Mouse (Mus musculus): ENCODE results near the gene Clba1.

The Clba1 gene

GRCm38 (mm10) chr12:112808587-112809364, at the start of gene Clba1:
Clba1 (plus strand) TSS chr12:112808937.
- DNase-seq (ENCODE audit: inconsistent ontology term): peak; percentile 94

GRCm38 (mm10) chr12:112759471-112759870, 49.3 kb upstream of the Clba1 start:
- no peak for DNase-seq (ENCODE audit: inconsistent ontology term)

DNA sequence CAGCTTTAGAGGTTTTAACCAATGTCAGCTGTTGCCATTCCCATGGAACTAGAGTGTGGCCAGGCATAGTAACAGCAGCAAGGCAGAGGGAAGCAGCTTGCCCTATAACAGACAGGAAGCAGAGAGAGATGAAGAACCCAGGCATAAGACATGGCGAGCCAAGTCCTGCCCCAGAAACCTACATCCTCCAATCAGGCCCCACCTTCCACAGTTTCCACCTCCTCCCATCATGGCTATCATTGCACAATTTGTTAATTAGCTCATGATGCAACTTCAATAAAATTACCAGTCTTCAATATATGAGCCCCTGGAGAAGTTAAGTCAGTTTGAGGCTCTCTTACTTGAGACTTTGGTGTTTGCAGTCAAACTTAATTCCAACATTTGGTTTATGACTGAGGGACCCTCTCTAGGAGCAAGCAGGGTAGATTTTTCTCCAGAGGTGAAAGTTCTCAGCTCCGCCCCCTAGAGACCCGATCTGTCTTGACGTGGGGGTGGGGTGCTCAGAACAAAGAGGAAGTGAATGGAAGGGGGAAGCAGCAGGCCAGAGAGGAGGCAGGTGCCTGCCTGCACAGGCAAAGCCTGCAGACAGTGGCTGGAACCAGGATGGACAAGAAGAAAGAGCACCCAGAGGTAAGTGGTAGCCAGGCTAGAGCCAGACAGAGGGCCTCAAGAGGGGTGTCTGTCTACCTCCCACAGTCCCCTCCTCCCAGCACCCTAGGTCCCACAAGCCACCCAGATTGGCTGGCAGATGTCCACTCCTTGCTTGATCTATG, 48.4 kb upstream of the Clba1 start, which contains the start of gene Pld4:
Pld4 (plus strand) TSS at position 502 of the 773 bp plus-strand sequence.
- no peak for DNase-seq (ENCODE audit: inconsistent ontology term)

- DNase-seq (ENCODE audit: inconsistent ontology term): no peak
Observed at GRCm38 (mm10) chr12:112761411-112761810, 47.3 kb upstream of the Clba1 start.

DNA sequence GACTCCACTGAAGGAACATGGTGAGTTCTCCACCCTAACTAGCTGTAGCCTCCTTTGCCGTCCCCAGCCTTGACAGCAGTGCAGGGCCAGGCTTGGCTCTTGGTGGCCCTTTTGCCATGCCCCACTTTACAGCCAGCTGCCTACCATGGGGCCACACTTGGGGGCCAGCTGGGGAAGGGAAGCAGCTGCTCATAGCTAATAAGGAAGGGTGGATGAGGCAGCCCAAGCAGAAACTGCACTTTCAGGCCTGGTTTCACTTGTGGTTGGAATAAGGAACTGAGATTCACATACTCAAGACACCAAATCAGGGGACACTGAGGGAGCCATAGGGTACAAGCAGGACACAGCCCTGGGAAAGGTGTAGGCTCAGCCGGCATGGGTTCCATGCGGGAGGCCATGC, 46.7 kb upstream of the Clba1 start:
- no peak for DNase-seq (ENCODE audit: inconsistent ontology term)

- DNase-seq (ENCODE audit: inconsistent ontology term): no peak
Observed at GRCm38 (mm10) chr12:112763176-112763575, 45.6 kb upstream of the Clba1 start.

DNA sequence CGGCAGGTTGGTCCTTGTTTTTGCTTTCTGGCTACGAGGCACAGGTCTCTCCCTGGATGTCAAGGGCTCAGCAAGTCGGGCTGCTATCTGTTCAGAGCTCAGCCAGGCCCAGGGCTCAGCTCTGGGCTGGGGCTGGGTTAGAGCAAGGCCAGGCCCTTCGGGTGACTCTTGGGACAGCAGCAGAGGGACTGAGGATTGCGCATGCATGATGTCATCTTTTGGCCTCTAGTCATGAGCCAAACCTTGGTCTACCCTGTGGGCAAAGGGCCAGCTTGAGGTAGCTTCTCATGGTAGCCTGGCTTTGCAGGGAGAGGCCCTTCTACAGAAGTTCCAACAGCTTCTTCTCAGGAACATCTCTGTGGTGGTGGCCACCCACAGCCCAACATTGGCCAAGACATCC, 44.6 kb upstream of the Clba1 start:
- no peak for DNase-seq (ENCODE audit: inconsistent ontology term)

GRCm38 (mm10) chr12:112764991-112765390, 43.7 kb upstream of the Clba1 start:
- DNase-seq (ENCODE audit: inconsistent ontology term): no peak

GRCm38 (mm10) chr12:112766586-112766985, 42.2 kb upstream of the Clba1 start:
- no peak for DNase-seq (ENCODE audit: inconsistent ontology term)

DNA sequence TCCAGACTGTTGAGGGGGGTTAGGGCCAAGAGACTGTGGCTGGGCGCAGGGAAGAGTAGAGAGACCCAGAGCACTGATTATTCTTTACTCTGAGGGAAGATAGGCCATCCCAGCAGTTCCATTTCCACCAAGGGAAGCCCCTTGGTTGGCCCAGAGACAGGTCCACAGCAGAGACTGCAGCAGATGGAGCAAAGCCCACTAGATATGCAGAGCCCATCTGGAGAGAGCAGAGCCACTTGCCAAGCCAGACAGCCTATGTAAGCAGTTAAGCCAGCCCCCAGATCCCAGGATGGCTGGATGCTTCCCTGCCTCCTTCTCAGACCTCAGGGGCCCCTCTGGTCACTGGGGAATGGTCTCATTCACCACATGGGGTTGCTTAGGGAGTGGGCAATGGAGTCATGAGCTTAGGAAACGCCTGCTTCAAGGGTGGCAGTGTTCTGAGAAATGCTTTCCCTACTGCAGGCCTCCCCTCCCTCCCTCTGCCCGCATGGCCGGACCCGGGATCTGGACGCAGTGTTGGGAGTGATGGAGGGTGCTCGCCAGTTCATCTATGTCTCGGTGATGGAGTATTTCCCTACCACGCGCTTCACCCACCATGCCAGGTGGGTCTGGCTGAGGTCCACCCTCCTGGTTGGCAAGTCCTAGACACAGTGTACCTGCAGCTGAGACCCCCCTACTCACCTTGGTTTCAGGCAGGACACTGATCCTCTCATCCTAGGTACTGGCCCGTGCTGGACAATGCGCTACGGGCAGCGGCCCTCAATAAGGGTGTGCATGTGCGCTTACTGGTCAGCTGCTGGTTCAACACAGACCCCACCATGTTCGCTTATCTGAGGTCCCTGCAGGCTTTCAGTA, 41.5 kb upstream of the Clba1 start:
- DNase-seq (ENCODE audit: inconsistent ontology term): no peak

DNA sequence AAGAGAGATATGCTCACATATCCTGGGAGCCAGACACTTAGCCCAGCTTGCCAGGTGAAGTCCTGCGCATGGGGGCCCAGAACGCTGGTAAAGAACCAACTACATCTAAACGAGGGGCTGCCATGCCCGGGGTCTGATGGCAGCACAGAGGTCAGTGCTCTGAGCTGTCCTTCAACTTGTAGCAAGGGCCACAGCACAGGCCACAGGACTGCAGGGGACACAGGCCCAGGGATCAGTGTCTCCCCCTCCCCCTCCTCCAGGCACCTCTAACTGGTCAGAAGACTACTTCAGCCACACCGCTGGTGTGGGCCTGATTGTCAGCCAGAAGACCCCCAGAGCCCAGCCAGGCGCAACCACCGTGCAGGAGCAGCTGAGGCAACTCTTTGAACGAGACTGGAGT, 40.6 kb upstream of the Clba1 start:
- DNase-seq (ENCODE audit: inconsistent ontology term): no peak

DNA sequence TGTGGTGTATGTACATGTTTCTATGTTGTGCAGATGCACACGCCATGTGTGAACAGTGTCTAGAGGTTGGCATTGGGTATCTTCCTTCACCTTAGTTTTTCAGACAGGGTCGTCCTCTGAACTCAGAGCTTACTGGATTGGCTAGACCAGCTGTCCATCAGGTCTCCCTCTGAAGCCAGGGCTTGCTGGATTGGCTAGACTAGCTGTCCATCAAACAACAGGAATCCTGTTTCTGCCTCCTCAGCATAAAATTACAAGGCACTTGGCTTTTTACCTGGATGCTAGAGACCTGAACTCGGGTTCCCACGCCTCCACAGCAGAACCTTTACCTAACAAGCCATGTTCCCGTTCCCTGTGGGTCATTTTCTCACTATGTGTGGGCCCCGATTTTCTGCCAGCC, 39.7 kb upstream of the Clba1 start:
- no peak for DNase-seq (ENCODE audit: inconsistent ontology term)

GRCm38 (mm10) chr12:112769751-112770150, 39.0 kb upstream of the Clba1 start:
- DNase-seq (ENCODE audit: inconsistent ontology term): no peak

- no peak for DNase-seq (ENCODE audit: inconsistent ontology term)
Observed at GRCm38 (mm10) chr12:112770396-112770795, 38.3 kb upstream of the Clba1 start.

DNA sequence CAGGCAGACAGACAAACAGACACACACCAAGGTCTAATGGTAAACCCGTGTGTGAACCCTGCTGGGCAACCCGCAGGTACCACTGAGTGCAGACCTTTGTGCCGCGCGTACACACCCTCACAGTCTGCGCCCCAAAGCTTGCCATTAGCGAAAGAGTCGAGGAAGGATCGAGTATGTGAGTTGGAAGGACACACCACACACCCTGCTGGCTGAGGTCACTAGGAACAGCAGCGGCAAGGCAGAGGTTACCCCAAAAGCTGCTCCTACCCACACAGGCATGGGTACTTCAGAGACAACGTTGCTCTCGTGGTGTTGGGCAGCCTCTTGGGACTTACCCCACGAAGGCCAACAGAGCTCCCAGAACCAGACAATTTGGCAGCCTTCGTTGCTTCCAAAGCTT, 36.4 kb upstream of the Clba1 start:
- DNase-seq (ENCODE audit: inconsistent ontology term): no peak

- no peak for DNase-seq (ENCODE audit: inconsistent ontology term)
Observed at GRCm38 (mm10) chr12:112773366-112773765, 35.4 kb upstream of the Clba1 start.

GRCm38 (mm10) chr12:112774026-112774425, 34.7 kb upstream of the Clba1 start:
- no peak for DNase-seq (ENCODE audit: inconsistent ontology term)

DNA sequence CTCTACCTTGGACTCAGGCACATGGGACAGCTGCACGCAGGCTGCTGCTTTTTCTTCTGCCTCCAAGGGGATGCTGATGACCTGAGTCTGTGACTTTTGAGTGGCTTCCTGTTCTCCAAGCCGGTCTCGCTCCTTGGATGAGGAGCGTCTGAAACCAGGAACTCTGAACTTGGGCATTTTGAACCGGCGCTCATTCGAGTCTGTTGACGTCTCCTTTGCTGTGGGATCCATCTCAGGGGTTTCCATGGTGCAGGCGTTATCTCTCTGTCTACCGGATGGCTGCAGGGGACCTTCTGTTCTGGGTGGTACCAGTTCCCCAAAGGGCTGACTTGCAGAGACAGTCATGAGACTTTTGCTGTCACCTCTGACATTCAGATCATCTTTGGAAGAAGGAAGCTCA, 34.3 kb upstream of the Clba1 start:
- no peak for DNase-seq (ENCODE audit: inconsistent ontology term)

DNA sequence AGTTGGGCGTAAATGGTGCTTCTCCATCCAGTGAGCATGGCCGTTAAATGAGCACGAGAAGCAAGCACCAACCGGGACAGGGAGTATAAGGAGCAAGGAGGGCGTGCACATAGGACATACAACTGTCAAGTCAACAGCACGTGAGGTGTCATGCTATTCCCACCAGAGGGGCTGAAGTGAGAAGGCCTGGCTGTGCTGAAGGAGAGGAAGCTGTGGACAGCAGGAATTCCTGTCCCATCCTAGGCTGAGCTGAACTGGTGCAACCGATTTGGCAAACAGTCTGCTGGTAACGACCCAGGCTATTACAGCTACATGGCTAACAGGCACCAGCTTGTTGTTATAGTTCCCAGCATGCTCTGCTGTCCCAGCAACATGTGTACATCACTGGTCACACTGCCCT, 17.7 kb upstream of the Clba1 start:
- DNase-seq (ENCODE audit: inconsistent ontology term): no peak

DNA sequence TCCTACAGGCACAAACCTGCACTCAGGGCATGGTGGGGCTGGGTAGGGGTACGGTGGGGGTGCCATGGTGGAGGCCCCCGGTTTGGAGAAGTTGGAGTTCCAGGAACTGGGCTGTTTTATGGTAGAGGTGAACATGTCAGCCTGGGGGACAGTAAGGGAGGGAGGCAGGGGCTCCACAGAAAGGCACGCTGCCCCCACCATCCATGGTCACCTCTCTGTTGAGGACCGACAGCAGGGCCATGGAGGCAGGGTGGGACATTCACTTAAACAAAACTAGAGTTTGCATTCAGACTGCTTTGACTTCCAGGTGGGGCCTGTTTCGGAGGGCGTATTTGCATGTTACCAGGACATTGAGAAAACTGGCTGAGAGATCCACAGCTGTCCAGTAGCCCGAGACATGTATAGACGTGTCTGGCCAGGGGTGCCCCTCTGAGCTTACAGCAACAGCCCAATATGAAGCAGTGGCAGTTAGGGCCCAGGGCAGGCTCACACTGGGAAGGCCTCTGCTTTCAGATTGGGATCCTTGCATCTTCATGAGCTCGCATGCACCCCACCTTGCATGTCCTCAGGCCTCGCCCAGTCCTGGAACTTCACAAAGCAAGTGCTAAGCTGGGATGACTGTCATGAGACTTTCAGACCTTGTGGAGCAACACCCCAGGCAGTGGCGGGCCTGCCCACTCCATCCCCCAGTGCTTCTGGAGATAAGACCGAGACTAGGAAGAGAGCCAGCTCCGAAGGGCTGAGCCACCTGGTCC, 15.0 kb upstream of the Clba1 start:
- DNase-seq (ENCODE audit: inconsistent ontology term): peak; percentile 63

DNA sequence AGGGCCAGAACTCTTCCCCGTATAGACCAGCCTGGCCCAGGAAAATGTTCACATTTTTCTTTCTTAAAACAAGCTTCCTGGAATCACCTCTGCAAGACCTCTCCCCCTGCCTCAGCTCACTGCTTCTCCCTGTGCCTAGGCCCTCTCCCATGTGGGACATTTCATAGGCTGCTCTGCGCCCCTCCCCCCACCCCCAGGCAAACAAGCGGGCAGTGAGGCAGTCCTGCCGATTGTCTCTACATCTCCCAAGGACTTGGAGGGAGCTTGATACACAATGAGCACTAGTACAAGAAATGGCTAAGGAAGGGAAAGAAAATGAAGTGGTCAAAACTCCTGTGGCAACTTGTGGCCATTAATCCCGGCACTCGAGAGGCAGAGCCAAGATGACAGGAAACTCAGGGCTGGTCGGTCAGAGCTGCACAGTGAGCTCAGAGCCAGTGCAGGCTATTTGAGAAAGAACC, 14.4 kb upstream of the Clba1 start:
- DNase-seq (ENCODE audit: inconsistent ontology term): peak; percentile 37

Measured in Muller cell, postnatal 12 days (primary cell).